Mouse (Mus musculus): ENCODE data around the gene Dock9. TPM values are rescaled to one million over a fixed set of nuclear protein-coding genes. Genes with fewer than 3 reads are reported as not detected.

Gene Dock9
- polyA plus RNA-seq, 1 experiment = 1.2 TPM

DNA sequence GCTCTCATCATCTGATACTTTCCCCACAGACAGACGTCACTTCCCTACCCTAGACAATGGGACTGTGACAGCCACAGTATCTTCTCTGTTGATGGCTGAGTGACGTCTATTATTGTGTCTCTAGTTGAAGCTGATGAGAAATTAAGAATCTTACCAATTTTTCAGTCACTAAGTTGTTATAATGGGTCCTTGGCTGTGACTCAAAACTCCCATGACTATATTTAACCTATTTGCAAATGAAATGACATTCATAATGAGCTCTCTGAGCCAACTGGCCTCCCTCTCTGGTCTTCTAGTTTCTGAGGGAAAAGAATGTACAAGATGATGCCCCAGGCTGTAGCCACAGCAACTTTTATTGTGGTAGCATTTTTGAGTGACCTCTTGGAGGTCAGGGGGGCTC, 153.3 kb downstream of the Dock9 start:
- no peak for TF ChIP-seq GATA1 (IDR thresholded peaks at IDR 0.05; ENCODE audit: low read length)

DNA sequence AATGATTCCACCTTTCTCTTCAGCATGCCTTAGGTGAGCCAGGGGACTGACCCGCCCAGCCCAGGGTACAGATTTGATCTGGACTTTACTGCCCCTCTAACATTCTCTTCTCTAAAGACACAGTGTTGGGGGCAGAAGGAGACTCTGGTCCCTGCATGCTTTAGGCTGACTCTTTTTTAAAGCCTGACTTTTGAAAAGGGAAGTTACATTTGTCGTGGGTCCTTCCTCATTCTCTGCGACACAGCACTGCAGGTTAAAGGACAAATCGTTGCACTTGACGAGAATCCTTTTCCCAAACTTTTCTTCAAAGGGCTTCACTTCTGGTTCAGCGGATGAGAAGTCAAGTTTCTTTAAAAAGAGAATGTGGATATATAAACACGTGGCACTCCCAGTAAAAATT, 156.4 kb downstream of the Dock9 start:
- TF ChIP-seq GATA1 (IDR thresholded peaks at IDR 0.05; ENCODE audit: low read length) = no peak

DNA sequence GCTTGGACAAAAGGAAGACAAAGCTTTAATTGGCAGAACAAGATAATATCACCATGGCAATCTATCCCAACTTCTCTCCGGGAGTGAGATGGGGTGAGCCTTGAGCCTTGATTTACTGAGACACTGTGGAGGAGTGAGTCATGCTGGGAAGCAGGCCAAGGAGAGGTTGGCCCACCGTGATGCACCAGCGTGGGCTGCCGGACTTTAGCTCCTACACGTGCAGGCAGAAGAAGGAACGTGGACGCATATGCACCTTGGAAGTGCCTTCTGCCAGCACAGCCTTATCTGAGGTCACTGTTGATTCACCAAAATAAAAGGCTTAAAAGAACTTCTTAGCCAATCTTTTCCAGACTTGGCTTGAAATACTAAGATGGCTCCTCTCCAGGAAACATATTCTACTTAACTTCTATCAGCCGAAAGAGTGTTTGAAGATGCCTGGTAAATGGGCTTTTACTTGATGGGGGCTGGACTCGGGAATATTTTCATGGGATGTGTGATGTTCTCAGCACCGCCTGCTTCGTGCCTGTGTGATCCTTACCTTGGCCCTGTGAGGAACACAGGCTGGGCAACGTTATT, 160.6 kb downstream of the Dock9 start:
- no peak for TF ChIP-seq GATA1 (IDR thresholded peaks at IDR 0.05; ENCODE audit: low read length)

GRCm38 (mm10) chr14:121634736-121635430, 162.8 kb downstream of the Dock9 start:
- no peak for TF ChIP-seq GATA1 (IDR thresholded peaks at IDR 0.05; ENCODE audit: low read length)

- no peak for TF ChIP-seq GATA1 (IDR thresholded peaks at IDR 0.05; ENCODE audit: low read length)
Measured at GRCm38 (mm10) chr14:121634093-121634735, 163.4 kb downstream of the Dock9 start.

GRCm38 (mm10) chr14:121631934-121632333, 165.7 kb downstream of the Dock9 start:
- TF ChIP-seq GATA1 (IDR thresholded peaks at IDR 0.05; ENCODE audit: low read length) = no peak

GRCm38 (mm10) chr14:121626741-121627140, 170.9 kb downstream of the Dock9 start:
- no peak for TF ChIP-seq GATA1 (IDR thresholded peaks at IDR 0.05; ENCODE audit: low read length)

DNA sequence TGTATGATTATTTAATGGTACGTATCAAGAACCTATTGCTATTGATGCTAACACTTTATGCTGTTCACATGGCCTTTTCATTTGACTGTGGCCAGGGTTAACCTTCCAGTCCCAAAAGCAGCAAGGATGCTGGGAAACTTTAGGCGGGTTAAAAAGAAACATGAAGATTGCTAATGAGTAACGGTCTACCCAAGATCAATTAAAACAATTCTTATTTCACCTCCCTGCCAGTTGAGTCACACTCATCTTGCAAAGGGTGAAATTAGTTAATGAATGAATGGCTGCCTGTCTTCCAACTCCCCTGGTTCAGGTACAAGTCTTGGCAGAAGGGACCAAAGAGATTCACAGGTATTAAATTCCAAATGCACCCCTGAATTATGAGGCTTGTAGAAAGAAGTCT, 175.8 kb downstream of the Dock9 start:
- no peak for TF ChIP-seq GATA1 (IDR thresholded peaks at IDR 0.05; ENCODE audit: low read length)

- no peak for TF ChIP-seq GATA1 (IDR thresholded peaks at IDR 0.05; ENCODE audit: low read length)
Measured at GRCm38 (mm10) chr14:121620567-121620966, 177.1 kb downstream of the Dock9 start.

GRCm38 (mm10) chr14:121620157-121620556, 177.5 kb downstream of the Dock9 start:
- TF ChIP-seq GATA1 (IDR thresholded peaks at IDR 0.05; ENCODE audit: low read length) = no peak

DNA sequence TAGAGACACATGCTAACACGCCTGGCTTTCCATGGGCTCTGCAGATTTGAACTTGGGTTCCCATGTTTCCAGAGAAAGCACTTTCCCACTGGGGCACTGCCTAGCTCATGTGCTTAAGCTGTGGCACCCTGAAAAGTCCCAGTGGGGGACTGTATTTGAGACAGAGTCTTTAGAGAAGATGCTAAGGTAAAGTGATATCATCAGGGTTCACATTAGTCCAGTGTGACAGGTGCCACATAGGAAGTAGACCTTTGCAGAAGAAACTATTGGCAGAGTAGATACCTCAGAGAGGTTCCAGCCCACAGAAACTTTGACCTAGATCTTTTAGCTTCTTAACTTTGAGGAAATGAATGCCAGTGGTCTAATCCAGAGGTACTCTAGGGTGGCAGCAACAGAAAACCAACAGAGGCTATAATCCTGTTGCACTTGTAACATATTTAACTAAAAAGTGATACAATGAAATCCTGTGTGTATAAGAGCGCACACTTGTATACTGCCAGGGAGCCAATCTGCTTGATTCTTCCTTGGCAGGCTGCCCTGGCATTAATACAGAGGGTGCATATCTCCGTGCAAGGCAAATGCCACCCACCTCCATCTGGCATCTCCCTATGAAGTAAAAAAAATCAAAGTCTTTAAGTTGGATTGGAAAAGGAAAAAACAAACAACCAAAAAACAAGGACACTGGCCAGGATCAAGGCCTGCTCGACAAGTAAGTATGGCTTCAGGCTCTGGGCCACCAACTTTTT, 179.8 kb downstream of the Dock9 start:
- no peak for TF ChIP-seq GATA1 (IDR thresholded peaks at IDR 0.05; ENCODE audit: low read length)

GRCm38 (mm10) chr14:121615431-121615830, 182.2 kb downstream of the Dock9 start:
- TF ChIP-seq GATA1 (IDR thresholded peaks at IDR 0.05; ENCODE audit: low read length) = no peak

DNA sequence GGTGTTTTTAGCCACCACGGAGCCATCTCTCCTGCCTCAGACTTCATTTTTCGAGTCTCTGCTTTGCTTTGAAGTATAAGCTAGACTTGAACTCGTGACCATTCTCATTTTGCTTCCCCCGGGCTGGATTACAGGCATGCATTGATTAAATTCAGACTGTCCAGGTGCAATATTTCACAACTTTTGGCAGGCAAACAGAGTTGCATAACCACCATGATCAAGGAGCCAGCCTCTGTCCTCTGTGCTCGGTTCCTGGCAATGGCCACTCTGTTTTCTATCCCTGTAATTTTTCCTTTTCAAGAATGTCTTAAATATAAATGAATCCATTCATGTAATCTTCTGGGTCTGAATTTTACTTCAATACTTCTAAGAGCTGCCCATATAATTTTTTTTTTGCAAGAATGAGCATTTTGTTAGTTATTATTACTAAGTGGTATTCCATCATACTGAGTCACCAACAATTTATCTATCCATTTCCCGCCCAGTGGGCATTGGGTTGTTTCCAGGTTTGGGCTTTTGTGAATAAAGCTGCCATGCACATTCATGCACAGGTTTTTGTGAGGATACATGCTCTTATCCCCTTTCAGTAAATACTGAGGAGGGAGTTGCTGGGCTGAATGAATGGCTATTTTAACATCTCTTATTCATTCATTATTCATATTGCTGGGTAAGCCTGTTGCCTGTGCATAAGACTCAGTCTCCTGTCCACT, 183.0 kb downstream of the Dock9 start:
- no peak for TF ChIP-seq GATA1 (IDR thresholded peaks at IDR 0.05; ENCODE audit: low read length)

GRCm38 (mm10) chr14:121613490-121613889, 184.1 kb downstream of the Dock9 start:
- TF ChIP-seq GATA1 (IDR thresholded peaks at IDR 0.05; ENCODE audit: low read length) = no peak

DNA sequence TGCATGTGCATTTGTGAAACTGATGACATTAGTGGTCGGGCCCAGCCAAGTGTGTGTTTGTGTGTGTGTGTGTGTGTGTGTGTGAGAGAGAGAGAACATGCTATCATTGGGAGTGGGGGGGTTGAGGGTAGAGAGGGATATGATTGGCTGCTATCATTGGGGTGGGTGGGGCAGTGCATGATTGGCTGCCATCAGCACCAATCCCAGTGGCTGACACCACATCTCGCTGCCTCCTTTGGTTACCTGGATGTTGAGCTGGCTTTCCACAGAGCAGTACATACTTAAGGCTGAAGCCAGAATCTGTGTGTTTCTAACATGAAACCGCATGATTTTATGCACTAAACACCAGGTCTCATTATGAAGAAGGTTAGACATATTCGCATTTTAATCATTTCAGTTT, 184.7 kb downstream of the Dock9 start:
- no peak for TF ChIP-seq GATA1 (IDR thresholded peaks at IDR 0.05; ENCODE audit: low read length)

DNA sequence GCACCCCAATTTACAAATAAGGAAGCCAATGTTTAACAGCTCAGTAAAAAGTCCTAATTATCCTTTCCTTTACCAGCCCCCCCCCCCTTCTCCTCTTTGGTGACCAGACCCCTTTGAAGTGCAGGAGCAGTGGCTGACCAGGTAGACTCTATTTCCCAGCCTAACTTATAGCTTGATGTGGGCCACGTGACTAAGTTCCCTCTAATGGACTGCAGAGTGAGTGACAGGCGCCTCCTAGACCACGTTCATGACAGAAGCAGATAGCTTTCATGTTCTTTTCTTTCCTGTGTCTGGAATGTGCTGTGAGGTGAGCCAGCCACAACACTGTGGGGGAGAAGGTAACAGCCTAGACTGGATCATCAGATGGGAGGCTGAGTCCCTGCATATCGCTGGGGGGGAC, 186.1 kb downstream of the Dock9 start:
- no peak for TF ChIP-seq GATA1 (IDR thresholded peaks at IDR 0.05; ENCODE audit: low read length)
